11 mouse cellular contexts compared by ENCODE assay signal in genomic region chr3:126744432-126745133, GRCm38 (mm10).
DNase-seq lines count a peak whose midpoint lies in the region; ATAC-seq and TF ChIP-seq lines count a peak whose summit lies in the region.
"Had no signal": no experiment of that assay in that cellular context is flagged by ENCODE, and none has a peak within 500 bp of the region (broad histone marks: within the 10 kb centered on the region; RNA-seq: fewer than 3 reads in every experiment).

No protein-coding gene starts in this region.

- no peak overlapping the region for H3K4me2 ChIP-seq in heart, embryonic 12.5 days

- TF ChIP-seq CTCF in C2C12 (IDR thresholded peaks at IDR 0.05; ENCODE audit: control insufficient read depth, insufficient read depth, insufficient read length) = no peak
- TF ChIP-seq CTCF in cerebellum, adult 2 months (IDR thresholded peaks at IDR 0.05; ENCODE audit: borderline replicate concordance, insufficient read depth, low read depth, low read length) = no peak

- H3K27me3 ChIP-seq in heart, embryonic 12.5 days (replicated peaks) = no peaks in the 10 kb centered on the region
- H3K27me3 ChIP-seq in C2C12 (ENCODE audit: control insufficient read depth, insufficient read depth, insufficient read length) = no peaks in the 10 kb centered on the region
- H3K27me3 ChIP-seq in cerebellum, adult 2 months (ENCODE audit: control insufficient read depth, insufficient read depth, low read length) = no peaks in the 10 kb centered on the region

- peak overlapping the region; percentile 45; the same call in 1 of the 2 replicates for H3K9ac ChIP-seq in heart, embryonic 12.5 days
- H3K9ac ChIP-seq: forebrain, postnatal 0 days had no signal

- peaks cover 65% of the 10 kb centered on the region for H3K79me2 ChIP-seq in C2C12 (ENCODE audit: control insufficient read depth, insufficient read depth)

- ATAC-seq in heart, embryonic 12.5 days (ENCODE audit: insufficient number of reproducible peaks, low FRiP score) = no peak
- ATAC-seq: forebrain, postnatal 0 days had no signal

- 68% methylated on average over 3 of the region's 3 CpGs for WGBS in heart, embryonic 12.5 days
- 13% methylated on average over 3 of the region's 3 CpGs for WGBS in cerebellum, adult 2 months

- no peak for TF ChIP-seq POLR2A in cerebellum, adult 2 months (IDR thresholded peaks at IDR 0.05; ENCODE audit: borderline replicate concordance, insufficient read depth, low read length)

- no peak overlapping the region for H3ac ChIP-seq in C2C12 (ENCODE audit: control insufficient read depth, insufficient read length, low read depth)

- peaks cover 35% of the 10 kb centered on the region for H3K4me1 ChIP-seq in heart, embryonic 12.5 days (replicated peaks)
- H3K4me1 ChIP-seq in cerebellum, adult 2 months (ENCODE audit: control insufficient read depth, insufficient read depth, low read length) = peaks cover 18% of the 10 kb centered on the region; the same call in 1 of the 2 replicates

- H3K4me3 ChIP-seq in heart, embryonic 12.5 days = no peak overlapping the region
- H3K4me3 ChIP-seq in C2C12 (ENCODE audit: insufficient read depth, poor library complexity, severe bottlenecking) = no peak overlapping the region
- H3K4me3 ChIP-seq in cerebellum, adult 2 months (replicated peaks; ENCODE audit: insufficient read depth, low read depth, low read length) = no peak overlapping the region
- H3K4me3 ChIP-seq: limb, embryonic 10.5 days had no signal

- peak overlapping the region; percentile 22 for H3K27ac ChIP-seq in heart, embryonic 12.5 days (ENCODE audit: poor library complexity, severe bottlenecking)
- 0 out of 2 replicates have a peak overlapping the region, but pooled peaks have one; percentile 8 for H3K27ac ChIP-seq in cerebellum, adult 2 months (ENCODE audit: insufficient read depth, low read length)
- H3K27ac ChIP-seq: limb, embryonic 10.5 days had no signal

- intact Hi-C loops in heart, postnatal 14 days (cut with DNase I) = loop anchor here (5.0 kb wide), 1 partner anchor 47 kb away; no protein-coding TSS in a partner anchor

- DNase-seq in heart, postnatal 14 days = no peak
- DNase-seq in 3134 (ENCODE audit: extremely low read depth, insufficient read length, low spot score) = peak; percentile 42
- peak; percentile 70 to 92 for DNase-seq in cerebellum, adult 2 months
- no peak for DNase-seq in c-Kit-positive CD71-positive TER-119-positive erythroid progenitor cells, embryonic 14.5 days (ENCODE audit: low spot score)
- DNase-seq in natural killer cell, adult 2 months (ENCODE audit: low spot score in 2 of 2) = no peak
- DNase-seq in embryo, embryonic 11 days = no peak
- DNase-seq: forebrain, postnatal 0 days; lung, adult 18-20 months had no signal

- no peaks in the 10 kb centered on the region for H3K36me3 ChIP-seq in heart, embryonic 12.5 days
- H3K36me3 ChIP-seq in C2C12 (ENCODE audit: control insufficient read depth, insufficient read depth) = no peaks in the 10 kb centered on the region
- H3K36me3 ChIP-seq: limb, embryonic 10.5 days had no signal

- H3K9me3 ChIP-seq in heart, embryonic 12.5 days (replicated peaks) = no peaks in the 10 kb centered on the region
- H3K9me3 ChIP-seq: limb, embryonic 10.5 days had no signal

- H3K79me3 ChIP-seq in C2C12 (ENCODE audit: low read depth) = peaks cover 24% of the 10 kb centered on the region

TF ChIP-seq in C2C12, 6 proteins besides CTCF, POLR2A, EP300 and RAD21:
- TF ChIP-seq MYOD1 (IDR thresholded peaks at IDR 0.05; ENCODE audit: control insufficient read depth, insufficient read length, low read depth) (peak; percentile 25), FOSL1 (IDR thresholded peaks at IDR 0.05; ENCODE audit: insufficient read depth, low read length, poor library complexity, severe bottlenecking) (peak; percentile 33), CEBPB (IDR thresholded peaks at IDR 0.05; ENCODE audit: low read depth) (no peak), USF1 (IDR thresholded peaks at IDR 0.05; ENCODE audit: low read depth) (no peak), MAX (IDR thresholded peaks at IDR 0.05) (no peak), MYOG (IDR thresholded peaks at IDR 0.05; ENCODE audit: control insufficient read depth, extremely low read depth, insufficient read length) (no peak)

Comparison
In these comparisons a context has a peak if more than half of its experiments do, and no peak if none do; other contexts are left out.
1. DNase-seq: peak in 3134 (single experiment) and cerebellum, adult 2 months (2 of 2); none in heart, postnatal 14 days (0 of 2), c-Kit-positive CD71-positive TER-119-positive erythroid progenitor cells, embryonic 14.5 days (single experiment), natural killer cell, adult 2 months (0 of 2) and embryo, embryonic 11 days (single experiment).